Mouse (Mus musculus): ENCODE data around the gene Phactr1. TPM values are rescaled to one million over a fixed set of nuclear protein-coding genes. Genes with fewer than 3 reads are reported as not detected.
A peak's percentile ranks its signal among the peaks of the same experiment; 100 is the strongest.

The Phactr1 gene
- total and polyA plus RNA-seq, 2 experiments from 2014 or later, result 84.5 to 106 TPM

DNA sequence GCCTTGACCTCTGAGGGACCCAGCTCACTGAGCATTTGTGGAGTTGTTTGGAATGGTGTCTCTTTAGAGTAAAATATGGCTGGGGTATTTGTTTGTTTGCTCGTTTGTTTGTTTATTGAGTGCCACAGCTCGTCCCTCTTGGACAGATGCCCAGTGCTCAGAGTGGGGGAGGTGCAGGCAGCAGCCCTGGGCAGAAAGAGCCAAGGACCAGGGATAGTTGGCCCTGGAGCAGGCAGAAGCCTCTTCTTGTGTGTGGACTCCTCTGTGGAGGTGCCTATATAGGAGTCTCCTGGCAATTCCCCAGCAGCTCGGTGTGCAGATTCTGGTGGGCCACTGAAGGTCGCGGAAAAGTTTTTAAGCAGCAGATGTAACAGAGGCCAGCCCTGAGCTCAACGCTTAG is 236.8 kb downstream of the Phactr1 start:
- H3K36me3 ChIP-seq (ENCODE audit: insufficient read depth), result no peaks in the 10 kb centered on the region
- H3K27ac ChIP-seq (ENCODE audit: low read depth, low read length), result no peak overlapping the region
- peak overlapping the region; percentile 48 for H3K4me3 ChIP-seq (ENCODE audit: low read depth, low read length)
- DNase-seq (peak; percentile 53), ATAC-seq (no peak)
- peak overlapping the region; percentile 87 for H3K4me2 ChIP-seq (ENCODE audit: low read depth)
- TF ChIP-seq CTCF (IDR thresholded peaks at IDR 0.05; ENCODE audit: low read depth), result no peak
- no peaks in the 10 kb centered on the region for H3K9me3 ChIP-seq (ENCODE audit: low read length)
- H3K4me1 ChIP-seq (ENCODE audit: insufficient read depth), result peaks cover 9% of the 10 kb centered on the region
- WGBS, result 13% methylated on average over 6 of the region's 6 CpGs
- H3K27me3 ChIP-seq (ENCODE audit: insufficient read depth, low read length), result no peaks in the 10 kb centered on the region
- no peak overlapping the region for H3K9ac ChIP-seq

DNA sequence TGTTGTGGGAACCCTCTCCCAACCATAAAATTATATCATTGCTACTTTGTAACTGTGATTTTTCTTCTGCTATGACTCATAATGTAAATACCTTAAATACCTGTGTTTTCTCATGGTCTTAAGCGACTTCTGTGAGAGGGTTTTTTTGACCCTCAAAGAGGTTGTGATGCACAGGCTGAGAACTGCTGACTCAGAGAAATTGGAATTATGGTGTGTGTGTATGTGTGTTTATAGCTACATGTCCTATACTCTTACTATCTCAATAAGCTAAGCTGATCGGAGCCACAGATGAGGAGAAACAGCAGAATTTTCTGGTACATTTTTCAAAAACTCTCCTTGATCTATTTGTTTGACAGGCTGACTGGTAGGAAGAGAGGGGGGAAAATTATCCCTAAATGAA is 239.6 kb downstream of the Phactr1 start:
- H3K4me2 ChIP-seq (ENCODE audit: low read depth), result no peak overlapping the region
- WGBS, result 91% methylated on average over 2 of the region's 2 CpGs
- H3K27me3 ChIP-seq (ENCODE audit: insufficient read depth, low read length), result no peaks in the 10 kb centered on the region
- H3K9ac ChIP-seq, result no peak overlapping the region
- DNase-seq (no peak), ATAC-seq (no peak)
- no peak overlapping the region for H3K4me3 ChIP-seq (ENCODE audit: low read depth, low read length)
- H3K36me3 ChIP-seq (ENCODE audit: insufficient read depth), result no peaks in the 10 kb centered on the region
- H3K27ac ChIP-seq (ENCODE audit: low read depth, low read length), result no peak overlapping the region
- H3K4me1 ChIP-seq (ENCODE audit: insufficient read depth), result peaks cover 9% of the 10 kb centered on the region
- TF ChIP-seq CTCF (IDR thresholded peaks at IDR 0.05; ENCODE audit: low read depth), result no peak
- no peaks in the 10 kb centered on the region for H3K9me3 ChIP-seq (ENCODE audit: low read length)

DNA sequence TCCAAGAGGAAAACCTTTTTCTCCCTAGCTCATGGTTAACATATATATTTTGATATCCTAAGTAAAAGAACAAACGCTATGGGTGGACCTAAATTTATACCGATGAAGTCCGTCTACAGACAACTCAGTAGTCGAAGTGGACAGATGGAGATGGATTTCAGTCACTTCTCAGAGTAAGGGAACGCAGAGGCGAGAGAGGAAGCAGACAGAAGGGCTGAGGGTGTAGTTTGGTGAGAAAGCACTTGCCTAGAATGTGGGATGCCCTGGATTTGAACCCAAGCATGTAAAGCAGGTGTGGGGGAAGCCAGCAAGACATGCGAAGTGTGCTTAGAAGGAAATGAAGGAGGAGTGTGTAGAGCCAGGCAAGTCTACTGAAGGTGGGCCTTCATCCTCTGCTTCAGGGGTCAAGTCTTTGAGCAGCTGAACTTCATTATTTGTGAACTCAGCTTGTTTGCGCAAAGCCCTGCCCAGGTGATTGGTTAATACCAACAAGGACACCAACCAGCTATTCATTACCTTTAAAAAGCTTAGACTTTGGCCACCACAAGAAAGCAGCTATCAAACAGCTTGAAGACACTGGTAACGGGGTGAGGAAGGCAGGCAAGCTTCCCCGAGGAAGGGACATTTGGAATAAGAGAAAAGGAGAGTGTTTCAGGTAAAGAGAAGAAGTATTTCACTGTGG is 241.5 kb downstream of the Phactr1 start:
- Histone ChIP-seq H3K27me3 (ENCODE audit: insufficient read depth, low read length) (no peaks in the 10 kb centered on the region), H3K36me3 (ENCODE audit: insufficient read depth) (no peaks in the 10 kb centered on the region), H3K4me2 (ENCODE audit: low read depth) (no peak overlapping the region), H3K9ac (no peak overlapping the region), H3K4me3 (ENCODE audit: low read depth, low read length) (no peak overlapping the region), H3K4me1 (ENCODE audit: insufficient read depth) (peaks cover 9% of the 10 kb centered on the region), H3K9me3 (ENCODE audit: low read length) (no peaks in the 10 kb centered on the region), H3K27ac (ENCODE audit: low read depth, low read length) (no peak overlapping the region)
- TF ChIP-seq CTCF (IDR thresholded peaks at IDR 0.05; ENCODE audit: low read depth), result no peak
- WGBS, result 86% methylated on average over 10 of the region's 10 CpGs
- DNase-seq, result no peak
- no peak for ATAC-seq

DNA sequence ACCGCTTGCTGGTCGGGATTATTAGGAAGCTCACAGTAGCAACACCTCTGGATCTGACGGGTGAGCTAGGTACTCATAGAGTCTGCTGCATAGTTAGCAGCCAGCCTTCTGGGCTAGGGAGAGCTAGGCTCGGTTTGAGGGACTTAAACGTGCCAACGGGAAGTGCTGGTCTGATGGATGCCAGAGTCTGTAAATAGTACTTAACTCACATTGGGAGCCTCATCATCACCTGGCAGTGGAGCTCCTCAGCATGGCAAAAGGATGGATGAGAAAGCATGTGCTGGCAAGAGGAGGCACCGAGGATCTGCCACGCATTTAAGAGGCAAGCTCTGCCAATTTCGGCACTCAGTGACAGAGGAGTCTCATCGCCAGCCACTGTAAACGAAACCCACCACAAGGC is 247.4 kb downstream of the Phactr1 start:
- Histone ChIP-seq H3K4me1 (ENCODE audit: insufficient read depth) (no peaks in the 10 kb centered on the region), H3K9ac (no peak overlapping the region), H3K4me2 (ENCODE audit: low read depth) (no peak overlapping the region), H3K36me3 (ENCODE audit: insufficient read depth) (no peaks in the 10 kb centered on the region), H3K4me3 (ENCODE audit: low read depth, low read length) (no peak overlapping the region), H3K9me3 (ENCODE audit: low read length) (no peaks in the 10 kb centered on the region), H3K27me3 (ENCODE audit: insufficient read depth, low read length) (no peaks in the 10 kb centered on the region), H3K27ac (ENCODE audit: low read depth, low read length) (no peak overlapping the region)
- WGBS, result 76% methylated on average over 11 of the region's 11 CpGs
- peak; percentile 72 for ATAC-seq
- TF ChIP-seq CTCF (IDR thresholded peaks at IDR 0.05; ENCODE audit: low read depth), result no peak
- DNase-seq, result peak; percentile 61

DNA sequence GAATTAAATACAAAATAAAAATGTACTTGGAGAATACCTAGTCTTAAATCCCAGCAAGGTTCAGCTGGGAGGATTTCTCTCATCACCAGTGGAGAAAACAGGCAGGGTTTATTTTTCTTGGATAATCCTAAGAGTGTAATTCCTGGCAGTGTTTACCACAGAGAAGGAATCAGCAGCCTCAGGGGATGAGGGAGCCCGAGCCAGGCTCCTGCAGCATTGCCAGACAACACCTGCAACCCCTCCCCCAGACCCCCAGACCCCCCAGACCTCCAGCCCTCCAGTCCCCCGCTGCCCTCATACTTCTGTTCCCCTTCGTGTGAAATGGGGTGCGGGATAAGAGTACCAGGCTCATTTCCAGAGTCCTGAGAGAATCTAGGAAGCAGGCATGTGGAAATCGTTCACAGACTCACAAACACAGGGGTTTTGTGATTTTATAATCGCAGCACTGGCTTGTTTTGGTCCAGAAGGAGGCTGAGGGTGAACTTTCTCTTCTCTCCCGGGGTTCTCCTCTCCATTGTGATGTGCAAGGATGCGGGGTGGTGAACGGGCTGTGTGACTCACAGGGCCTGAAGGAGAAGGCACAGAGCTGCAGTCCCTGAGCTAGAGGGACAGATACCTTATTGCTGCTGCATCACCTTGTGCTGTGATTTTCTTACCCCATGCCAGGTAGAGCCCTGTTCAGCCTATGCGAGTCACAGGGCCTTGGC is 249.3 kb downstream of the Phactr1 start:
- Histone ChIP-seq H3K27ac (ENCODE audit: low read depth, low read length) (no peak overlapping the region), H3K4me1 (ENCODE audit: insufficient read depth) (0 out of 2 replicates have a peak, but pooled peaks cover 5% of the 10 kb centered on the region), H3K9me3 (ENCODE audit: low read length) (no peaks in the 10 kb centered on the region), H3K4me3 (ENCODE audit: low read depth, low read length) (no peak overlapping the region), H3K4me2 (ENCODE audit: low read depth) (no peak overlapping the region), H3K9ac (no peak overlapping the region), H3K27me3 (ENCODE audit: insufficient read depth, low read length) (no peaks in the 10 kb centered on the region), H3K36me3 (ENCODE audit: insufficient read depth) (no peaks in the 10 kb centered on the region)
- TF ChIP-seq CTCF (IDR thresholded peaks at IDR 0.05; ENCODE audit: low read depth), result no peak
- no peak for DNase-seq
- WGBS, result 41% methylated on average over 10 of the region's 10 CpGs
- ATAC-seq, result no peak

DNA sequence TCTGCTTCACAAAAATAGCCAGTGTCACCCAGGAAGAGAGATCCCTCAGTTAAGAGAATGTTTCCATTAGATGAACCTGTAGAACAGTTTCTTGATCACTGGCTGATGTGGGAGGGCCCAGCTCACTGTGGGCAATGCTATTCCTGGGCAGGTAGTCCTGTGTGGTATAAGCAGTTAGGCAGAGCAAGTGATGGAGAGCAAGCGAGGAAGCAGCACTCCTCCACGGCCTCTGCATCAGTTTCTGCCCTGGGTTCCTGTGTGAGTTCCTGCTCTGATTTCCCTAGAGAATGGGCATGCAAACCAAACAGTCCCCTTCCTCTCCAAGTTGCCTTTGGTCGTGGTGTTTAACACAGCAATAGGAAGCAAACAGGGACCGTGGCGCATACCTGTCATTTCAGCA is 251.6 kb downstream of the Phactr1 start:
- whole genome bisulfite sequencing, result 96% methylated on average over 5 of the region's 5 CpGs
- Histone ChIP-seq H3K4me3 (ENCODE audit: low read depth, low read length) (no peak overlapping the region), H3K9me3 (ENCODE audit: low read length) (no peaks in the 10 kb centered on the region), H3K9ac (no peak overlapping the region), H3K4me1 (ENCODE audit: insufficient read depth) (0 out of 2 replicates have a peak, but pooled peaks cover 5% of the 10 kb centered on the region), H3K27me3 (ENCODE audit: insufficient read depth, low read length) (no peaks in the 10 kb centered on the region), H3K27ac (ENCODE audit: low read depth, low read length) (no peak overlapping the region), H3K36me3 (ENCODE audit: insufficient read depth) (no peaks in the 10 kb centered on the region), H3K4me2 (ENCODE audit: low read depth) (no peak overlapping the region)
- no peak for ATAC-seq
- no peak for DNase-seq
- TF ChIP-seq CTCF (IDR thresholded peaks at IDR 0.05; ENCODE audit: low read depth), result no peak

DNA sequence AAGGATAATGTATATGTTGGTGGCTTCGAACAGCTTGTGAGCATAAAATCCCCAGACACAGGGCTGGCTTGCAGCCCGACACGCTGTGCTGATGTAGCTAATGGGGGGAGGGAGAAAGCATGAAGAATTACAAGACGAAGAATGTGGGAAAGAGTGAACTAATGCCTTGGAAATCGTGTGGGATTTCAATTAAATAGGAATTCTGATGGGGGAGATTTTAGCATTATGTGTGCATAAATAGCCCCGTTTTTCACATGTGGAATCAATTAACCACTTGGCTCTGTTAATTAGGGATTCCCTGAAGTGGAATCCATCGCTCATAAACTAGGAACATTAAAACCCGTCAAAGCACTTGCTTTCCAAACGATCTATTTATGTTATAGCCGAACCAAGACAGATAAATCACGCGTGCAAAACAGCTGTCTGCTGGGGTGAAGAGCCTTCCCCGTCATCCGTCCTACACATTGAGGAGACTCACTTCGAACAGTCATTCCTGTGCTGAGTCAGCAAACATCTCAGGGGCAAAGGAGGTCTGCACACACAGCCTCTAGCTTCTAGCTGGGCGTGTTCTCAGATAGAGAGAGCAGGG is 254.2 kb downstream of the Phactr1 start:
- Histone ChIP-seq H3K27me3 (ENCODE audit: insufficient read depth, low read length) (no peaks in the 10 kb centered on the region), H3K4me2 (ENCODE audit: low read depth) (no peak overlapping the region), H3K9ac (no peak overlapping the region), H3K36me3 (ENCODE audit: insufficient read depth) (no peaks in the 10 kb centered on the region), H3K4me1 (ENCODE audit: insufficient read depth) (0 out of 2 replicates have a peak, but pooled peaks cover 5% of the 10 kb centered on the region), H3K4me3 (ENCODE audit: low read depth, low read length) (no peak overlapping the region), H3K27ac (ENCODE audit: low read depth, low read length) (no peak overlapping the region), H3K9me3 (ENCODE audit: low read length) (no peaks in the 10 kb centered on the region)
- peak; percentile 36; the same call in 1 of the 2 replicates for ATAC-seq
- TF ChIP-seq CTCF (IDR thresholded peaks at IDR 0.05; ENCODE audit: low read depth), result no peak
- WGBS, result 26% methylated on average over 16 of the region's 16 CpGs
- peak; percentile 56 for DNase-seq
